Mouse (Mus musculus) heart, adult 10 weeks (tissue): ENCODE data around the gene Mettl26. TPM values are rescaled to one million over a fixed set of nuclear protein-coding genes. Genes with fewer than 3 reads are reported as not detected.

ENCODE experiments used
- polyA plus RNA-seq: library from polyadenylated mRNA; stranded (reverse); fragments of 350-450 nt; fragmentation: Illumina TruSeq; extraction: RNeasy Lipid Tissue Mini Kit (QIAGEN cat#74804); gene quantifications from one replicate; pipeline ENCODE4 v1.2.3, GENCODE M21; 2014; ENCODE audit warnings: low read depth, low replicate concordance

Gene Mettl26
- 19.7 TPM for polyA plus RNA-seq

DNA sequence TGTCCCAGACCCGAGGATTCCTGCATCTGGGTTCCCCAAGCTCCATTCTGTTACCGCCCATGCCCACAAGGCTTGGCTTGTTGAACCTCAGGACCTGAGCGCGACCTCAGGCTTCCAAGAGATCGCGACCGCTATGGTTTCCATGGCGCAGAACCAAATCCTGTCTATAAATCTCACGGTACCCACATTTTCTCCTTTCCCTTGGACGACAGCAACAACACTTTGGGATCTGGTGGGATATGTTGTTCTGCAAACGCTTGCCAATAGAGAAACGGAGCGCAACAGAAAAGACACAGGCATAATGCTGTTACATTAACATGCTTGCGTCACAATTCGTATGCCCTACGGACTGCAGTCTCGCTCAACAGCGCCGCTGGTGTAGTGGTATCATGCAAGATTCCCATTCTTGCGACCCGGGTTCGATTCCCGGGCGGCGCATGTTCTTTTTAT, at the start of gene Mettl26:
Gene Mettl26 (plus strand): TSS at position 354 of the 450 bp plus-strand sequence.

DNA sequence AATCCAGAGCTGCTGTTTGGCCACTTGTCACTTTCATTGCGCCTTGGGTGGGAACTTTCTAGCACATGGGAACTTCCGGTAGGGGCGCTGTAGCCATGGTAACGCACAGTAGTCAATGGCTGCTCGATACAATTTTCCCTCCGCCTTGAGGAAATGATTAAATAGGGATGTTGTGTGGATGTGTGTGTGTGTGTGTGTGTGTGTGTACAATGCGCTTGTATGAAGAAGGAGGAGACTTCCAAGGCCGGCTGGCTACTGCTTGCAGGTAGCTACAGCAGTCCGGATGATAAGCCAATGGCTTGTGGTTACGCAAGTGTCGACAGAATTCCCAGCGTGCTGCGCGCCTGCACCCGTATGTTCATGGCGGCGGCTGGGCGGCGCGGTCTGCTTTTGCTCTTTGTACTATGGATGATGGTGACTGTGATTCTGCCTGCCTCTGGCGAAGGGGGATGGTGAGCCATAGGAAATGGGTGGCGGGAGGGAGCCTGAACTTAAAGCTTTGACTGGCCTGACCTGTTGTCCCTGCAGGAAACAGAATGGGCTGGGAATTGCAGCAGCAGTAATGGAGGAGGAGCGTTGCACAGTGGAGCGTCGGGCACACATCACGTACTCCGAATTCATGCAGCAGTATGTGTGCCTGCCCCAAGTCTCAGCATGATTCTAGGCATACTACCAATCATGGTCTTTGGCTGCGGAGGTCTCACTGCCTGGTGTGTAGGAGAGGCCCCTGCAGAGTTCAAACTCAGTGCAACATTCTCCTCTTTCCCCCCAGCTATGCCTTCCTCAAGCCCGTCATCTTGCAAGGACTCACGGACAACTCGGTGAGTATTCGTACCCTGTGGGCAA, 45.9 kb upstream of the Mettl26 start, which contains the start of gene Jmjd8:
Gene Jmjd8 (plus strand): TSS at position 156 of the 846 bp plus-strand sequence.

DNA sequence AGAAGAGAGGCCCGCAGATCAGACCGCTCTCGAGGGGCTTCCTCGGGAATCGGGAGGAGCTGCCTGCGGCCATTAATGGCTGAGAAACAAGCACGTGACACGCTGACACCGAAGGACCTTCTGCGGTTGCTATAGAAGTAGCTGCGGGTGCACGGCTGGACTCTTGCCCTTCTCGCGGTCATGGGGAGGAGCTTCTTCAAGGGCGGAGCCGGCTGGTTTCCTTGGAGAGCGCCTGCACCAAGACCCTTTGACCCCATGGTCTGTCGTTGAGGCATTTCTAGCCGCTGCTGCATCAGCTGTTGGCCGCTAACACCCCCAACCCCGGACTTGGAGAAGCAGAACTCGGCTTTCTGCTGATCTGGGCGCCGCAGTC, 41.6 kb upstream of the Mettl26 start, which contains the start of gene Stub1:
Gene Stub1 (minus strand): TSS at position 114 of the 373 bp plus-strand sequence.

DNA sequence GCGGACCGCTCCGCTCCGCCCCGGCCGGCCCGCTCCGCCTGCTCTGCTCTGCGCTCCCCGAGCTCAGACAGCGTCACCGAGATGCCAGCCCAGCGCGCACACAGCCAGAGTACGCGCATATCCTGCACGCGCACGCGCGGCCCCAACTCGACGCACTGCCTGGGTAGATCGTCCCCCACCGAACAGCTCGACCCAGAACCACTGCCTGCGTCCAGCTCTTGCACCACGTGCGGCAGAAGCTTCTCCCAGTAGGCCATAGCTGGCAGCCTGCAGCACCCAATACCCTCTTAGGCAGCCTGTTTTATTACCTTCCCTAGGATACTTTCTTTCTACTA, 37.8 kb upstream of the Mettl26 start, which contains the start of gene Rhbdl1:
Gene Rhbdl1 (minus strand): TSS at position 220 of the 335 bp plus-strand sequence.

DNA sequence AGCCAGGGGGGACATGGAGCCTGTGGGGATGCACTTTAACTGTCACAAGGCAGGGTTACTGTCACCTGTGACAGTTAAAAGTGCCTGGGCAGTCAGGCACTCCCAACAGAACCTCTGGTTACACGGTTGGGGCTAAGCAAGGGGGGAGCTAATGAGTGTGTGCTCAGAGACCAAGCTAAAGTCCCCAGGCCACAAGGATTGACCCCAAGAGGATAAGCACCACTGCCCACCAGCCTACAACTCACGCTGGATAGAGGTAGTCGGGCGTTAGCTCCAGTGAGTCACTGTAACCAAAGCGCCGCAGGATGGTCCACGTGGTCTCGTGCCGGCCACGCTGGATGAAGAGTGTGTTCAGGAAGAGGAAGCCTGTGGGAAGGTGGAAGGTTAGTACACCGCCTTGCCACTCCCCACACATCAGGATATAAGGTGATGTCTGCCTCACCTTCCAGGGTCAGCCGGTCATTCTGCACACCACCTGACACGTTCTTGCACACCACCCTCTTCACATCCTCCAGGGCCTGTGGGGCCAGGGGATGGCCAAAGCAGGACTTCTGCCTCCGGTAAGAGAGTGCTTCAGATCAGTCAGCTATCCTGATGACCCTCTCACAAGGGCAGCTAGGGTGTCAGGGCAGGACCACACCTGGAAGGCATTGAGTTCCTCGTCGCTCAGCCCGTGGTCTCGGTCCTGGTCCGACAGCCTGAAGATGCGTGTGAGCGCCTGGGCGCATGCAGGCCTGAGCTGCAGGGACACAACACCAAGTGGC, 33.6 kb upstream of the Mettl26 start, which contains the start of gene Gm20683:
Gene Gm20683 (minus strand): TSS at position 647 of the 764 bp plus-strand sequence.

DNA sequence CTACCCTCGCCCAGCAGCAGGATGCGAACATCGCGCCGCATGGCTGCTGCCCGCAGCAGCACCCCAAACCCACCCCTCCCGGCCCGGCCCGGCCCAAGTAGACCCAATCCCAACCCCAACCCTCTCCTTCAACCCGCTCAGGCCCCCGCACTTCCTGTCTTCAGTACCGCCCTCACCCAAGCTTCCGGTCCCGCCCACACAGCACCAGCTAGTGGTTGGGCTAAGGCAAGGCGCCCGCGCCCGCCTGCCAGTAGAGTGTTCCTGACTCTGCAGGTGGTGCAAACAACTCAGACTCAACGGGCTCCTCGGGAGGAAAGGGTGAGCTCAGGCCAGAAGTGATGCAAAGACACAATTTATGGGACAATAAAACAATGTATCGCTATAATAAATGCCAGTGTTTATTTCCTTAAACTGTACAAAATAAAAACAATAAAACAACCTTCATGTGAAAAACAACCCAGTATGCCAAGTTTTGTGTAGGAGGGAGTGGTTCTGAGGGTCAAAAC, 30.4 kb upstream of the Mettl26 start, which contains the start of gene Rhot2:
Gene Rhot2 (minus strand): TSS at position 456 of the 506 bp plus-strand sequence.

DNA sequence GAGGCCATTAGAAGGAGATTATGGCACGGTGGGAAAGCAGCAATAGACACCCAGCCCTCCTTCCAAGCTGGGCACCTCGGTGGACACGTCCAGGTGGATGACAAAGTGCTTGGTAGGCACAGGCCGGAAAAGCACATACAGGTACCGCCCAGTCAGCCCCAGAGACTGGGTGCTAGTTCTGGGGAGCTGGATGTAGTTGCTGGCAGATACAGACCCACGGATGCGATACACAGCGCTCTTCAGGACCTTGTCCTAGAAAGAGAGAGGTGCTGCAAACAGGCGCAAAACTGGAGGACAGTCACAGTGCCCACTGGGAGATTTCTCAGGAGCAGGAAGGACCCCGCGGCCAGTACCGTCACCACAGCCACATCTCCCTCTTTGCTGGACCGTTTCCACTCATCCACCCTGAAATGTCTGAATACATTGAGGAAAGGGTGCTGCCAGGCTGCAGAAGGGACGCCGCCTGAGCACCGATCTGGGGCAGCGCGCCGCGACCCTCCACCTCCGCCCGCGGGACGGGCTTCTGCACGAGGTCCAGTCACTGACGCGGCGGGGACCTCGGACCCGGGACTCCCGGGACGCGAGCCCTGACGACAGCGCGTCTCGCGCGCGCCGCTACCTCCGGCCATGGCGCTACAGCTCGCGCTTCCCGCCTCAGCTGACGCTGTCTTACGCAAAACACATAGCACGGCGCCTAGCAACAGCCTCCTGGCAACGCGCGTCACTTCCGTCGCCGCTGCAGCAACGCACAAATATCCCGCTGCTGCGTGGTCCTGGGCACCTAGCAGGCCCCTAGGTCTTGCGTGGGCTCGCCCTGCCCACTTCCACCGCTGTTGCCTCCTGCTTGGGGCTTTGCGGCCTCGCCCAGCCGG, 13.8 kb upstream of the Mettl26 start, which contains the start of gene Wdr90:
Gene Wdr90 (minus strand): TSS at position 670 of the 872 bp plus-strand sequence.

DNA sequence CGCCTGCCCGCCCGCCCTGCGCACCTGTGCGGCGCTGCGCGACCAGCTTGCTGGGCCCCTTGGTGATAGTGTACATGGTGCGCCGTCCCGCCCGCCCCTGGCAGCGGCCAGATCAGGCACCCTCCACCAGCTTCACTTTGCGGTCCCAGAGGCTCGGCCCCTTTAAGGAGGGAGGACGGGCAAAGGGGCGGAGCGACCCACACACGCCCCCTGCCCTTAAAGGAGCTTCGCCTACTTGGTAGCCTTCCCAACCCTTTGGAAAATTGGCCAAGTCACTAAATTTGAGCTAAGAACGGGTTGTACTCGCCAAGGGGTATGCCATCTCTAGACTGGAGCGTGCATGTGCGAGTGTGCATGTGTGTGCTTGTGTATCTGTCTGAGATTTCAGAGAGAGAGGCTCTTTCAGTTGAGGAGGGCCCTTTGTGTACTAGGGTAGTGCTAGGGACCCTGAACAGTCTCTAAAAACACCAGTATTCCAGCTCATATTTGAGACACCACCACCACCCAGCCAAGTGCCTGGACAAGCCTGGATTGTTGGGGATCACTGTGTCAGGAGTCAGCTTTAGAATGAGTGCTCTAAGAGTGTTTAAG, 6.2 kb upstream of the Mettl26 start, which contains the start of gene Mcrip2:
Gene Mcrip2 (minus strand): TSS at position 164 of the 591 bp plus-strand sequence.

DNA sequence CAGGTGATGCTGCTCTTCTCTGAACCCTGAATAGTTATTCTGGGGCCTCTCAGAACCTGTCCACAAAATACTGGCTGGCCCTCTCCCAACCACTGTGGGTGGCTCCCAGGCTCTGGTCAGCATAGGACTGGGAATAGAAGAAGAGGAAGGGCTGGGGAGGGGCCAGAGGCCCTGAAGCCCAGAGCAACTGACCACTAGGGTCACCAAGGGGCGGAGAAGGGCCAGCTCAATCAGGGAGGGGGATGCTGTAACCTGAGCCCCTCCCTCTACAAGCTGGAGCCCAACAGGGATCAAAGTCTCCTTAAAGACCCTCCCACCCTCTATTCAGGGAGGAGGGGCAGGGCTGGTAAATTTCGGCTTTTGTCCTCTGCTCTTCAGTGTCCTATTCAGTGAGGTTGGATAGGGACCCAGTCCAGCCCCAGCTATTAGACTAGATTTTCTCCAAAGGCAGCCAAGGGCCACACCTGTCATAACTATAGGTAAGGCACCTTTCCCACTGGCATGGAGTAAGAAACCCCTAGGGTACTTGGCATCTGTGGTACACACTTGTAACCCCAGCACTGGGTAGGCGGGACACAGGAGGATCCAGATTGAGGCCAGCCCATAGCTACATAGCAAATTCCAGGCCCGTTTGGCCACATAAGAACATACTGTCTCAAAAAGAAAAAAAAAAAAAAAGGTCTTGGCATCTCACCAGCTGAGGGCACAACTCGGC, 5.5 kb downstream of the Mettl26 start, which contains the start of gene Wfikkn1:
Gene Wfikkn1 (minus strand): TSS at position 663 of the 715 bp plus-strand sequence.

DNA sequence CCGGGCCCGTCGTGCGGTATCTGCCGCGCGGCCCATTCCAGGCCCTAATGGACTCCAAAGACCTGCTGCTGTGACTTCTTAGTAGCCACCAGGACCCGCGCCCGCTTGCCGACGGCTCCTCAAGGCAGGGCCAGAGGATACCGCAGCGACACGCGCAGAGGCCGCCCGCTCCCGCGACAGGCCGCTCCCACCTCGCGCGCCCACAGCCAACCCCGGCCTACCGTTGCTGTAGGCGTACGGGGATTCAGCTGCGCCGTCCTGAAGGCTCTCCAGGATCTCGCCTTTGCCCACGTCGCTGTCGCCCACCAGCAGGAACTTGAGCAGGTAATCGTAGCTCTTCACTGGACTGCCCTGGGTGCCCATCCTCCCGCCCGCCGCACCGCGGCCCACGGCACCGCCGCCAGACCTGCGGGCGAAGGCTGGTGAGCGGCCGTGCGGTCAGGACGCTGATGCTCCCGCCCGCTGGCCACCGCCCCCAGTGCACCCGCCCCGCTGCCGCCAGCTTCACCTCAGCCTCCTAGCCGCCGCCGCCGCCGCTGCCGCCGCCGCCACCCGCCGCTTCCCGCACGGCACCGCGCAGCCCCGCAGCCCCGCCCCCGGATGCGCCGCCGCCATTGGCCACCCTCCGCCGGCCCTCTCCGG, 44.4 kb downstream of the Mettl26 start, which contains the start of gene Rab40c:
Gene Rab40c (minus strand): TSS at position 584 of the 642 bp plus-strand sequence.

Other genes with a start within 250 kb of the Mettl26 start
- gene Gng13, start 157.9 kb upstream of the Mettl26 start, polyA plus RNA-seq, result 0.99 TPM
- 1.4 TPM for gene Chtf18, start 147.7 kb upstream of the Mettl26 start, polyA plus RNA-seq
- gene Rpusd1, start 147.4 kb upstream of the Mettl26 start, polyA plus RNA-seq, result 9.4 TPM
- not detected for gene Mslnl, start 139.0 kb upstream of the Mettl26 start, polyA plus RNA-seq
- 18.6 TPM for gene Msln, start 120.7 kb upstream of the Mettl26 start, polyA plus RNA-seq
- 41.3 TPM for gene Narfl, start 101.3 kb upstream of the Mettl26 start, polyA plus RNA-seq
- 15.1 TPM for gene Haghl, start 89.4 kb upstream of the Mettl26 start, polyA plus RNA-seq
- 0.26 TPM for gene Ccdc78, start 88.5 kb upstream of the Mettl26 start, polyA plus RNA-seq
- 41.4 TPM for gene Fam173a, start 82.2 kb upstream of the Mettl26 start, polyA plus RNA-seq
- not detected for gene AC134908.4, start 79.4 kb upstream of the Mettl26 start, polyA plus RNA-seq
- 31.5 TPM for gene Metrn, start 77.9 kb upstream of the Mettl26 start, polyA plus RNA-seq
- gene Fbxl16, start 66.0 kb upstream of the Mettl26 start, polyA plus RNA-seq, result 2.1 TPM
- gene Wdr24, start 51.4 kb upstream of the Mettl26 start, polyA plus RNA-seq, result 11.2 TPM
- gene Jmjd8, start 46.2 kb upstream of the Mettl26 start, polyA plus RNA-seq, result 31.6 TPM
- gene Stub1, start 41.7 kb upstream of the Mettl26 start, polyA plus RNA-seq, result 133 TPM
- gene Rhbdl1, start 37.8 kb upstream of the Mettl26 start, polyA plus RNA-seq, result 1.1 TPM
- 4.1 TPM for gene Gm20683, start 33.3 kb upstream of the Mettl26 start, polyA plus RNA-seq
- 133 TPM for gene Rhot2, start 30.2 kb upstream of the Mettl26 start, polyA plus RNA-seq
- gene Wdr90, start 13.6 kb upstream of the Mettl26 start, polyA plus RNA-seq, result 3.2 TPM
- gene Mcrip2, start 6.3 kb upstream of the Mettl26 start, polyA plus RNA-seq, result 194 TPM
- not detected for gene Wfikkn1, start 5.8 kb downstream of the Mettl26 start, polyA plus RNA-seq
- gene Rab40c, start 44.7 kb downstream of the Mettl26 start, polyA plus RNA-seq, result 15.4 TPM
- gene Pigq, start 69.9 kb downstream of the Mettl26 start, polyA plus RNA-seq, result 40.5 TPM
- not detected for gene Nhlrc4, start 69.9 kb downstream of the Mettl26 start, polyA plus RNA-seq
- gene A930017K11Rik, start 77.5 kb downstream of the Mettl26 start, polyA plus RNA-seq, result 0.34 TPM
- gene Capn15, start 110.7 kb downstream of the Mettl26 start, polyA plus RNA-seq, result 9.9 TPM
- gene Rab11fip3, start 194.5 kb downstream of the Mettl26 start, polyA plus RNA-seq, result 28.2 TPM
- 12.0 TPM for gene Decr2, start 215.3 kb downstream of the Mettl26 start, polyA plus RNA-seq
- 10.3 TPM for gene Nme4, start 220.5 kb downstream of the Mettl26 start, polyA plus RNA-seq
- 6.0 TPM for gene Tmem8, start 238.2 kb downstream of the Mettl26 start, polyA plus RNA-seq
- 179 TPM for gene Mrpl28, start 248.4 kb downstream of the Mettl26 start, polyA plus RNA-seq